Mouse (Mus musculus) cerebellum, postnatal 4 days (tissue): ENCODE results near the gene Ercc4.
"Not testable (repeated sequence)": the region's sequence is repeated elsewhere in the genome, so short reads cannot be mapped to it uniquely, and the experiment has no call there.

ENCODE experiments used
- DNase-seq, 2 experiments: peaks; one replicate each; pipeline ENCODE4 v3.0.0; 2022; ENCODE audit warnings: low spot score in 2 of 2, mixed read lengths in 1 of 2

Ercc4 gene

DNA sequence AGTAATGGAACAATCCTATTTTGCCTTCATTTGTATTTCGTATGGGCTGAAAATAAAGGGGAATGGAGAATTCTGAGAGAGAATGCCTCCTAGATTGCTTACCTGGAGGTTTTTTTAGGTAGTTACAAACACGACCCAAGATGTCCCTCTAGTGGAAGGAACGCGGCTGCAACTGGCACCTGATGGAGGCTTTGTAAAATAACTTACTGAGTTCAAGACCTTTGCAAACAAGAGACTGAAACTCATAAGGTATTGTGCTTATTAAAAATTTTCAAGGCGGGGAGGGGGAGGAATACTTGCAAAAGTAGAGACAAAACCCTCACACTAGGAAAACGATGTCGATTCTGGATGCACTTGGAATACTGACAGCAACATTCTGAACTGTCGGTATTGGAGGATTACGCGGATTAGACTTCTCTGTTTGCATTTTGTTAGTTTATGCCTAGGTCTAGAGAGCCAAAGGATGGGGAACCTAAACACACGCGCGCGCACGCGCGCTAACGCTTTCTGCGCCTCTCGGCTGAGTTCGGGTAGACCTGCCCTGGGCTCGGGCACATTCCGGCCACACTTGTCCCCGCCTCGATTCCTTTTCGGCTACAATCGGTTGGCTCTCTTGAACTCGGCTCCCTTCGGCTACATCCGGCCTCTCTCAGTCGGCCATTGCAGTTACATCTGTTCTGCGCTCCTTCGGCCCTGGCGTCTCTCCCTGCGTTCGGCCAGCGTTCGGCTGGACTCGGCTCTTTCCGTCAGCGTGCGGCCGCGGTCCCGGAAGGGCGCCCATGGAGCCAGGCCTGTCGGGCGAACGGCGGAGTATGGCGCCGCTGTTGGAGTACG, at the start of gene Ercc4:
Ercc4 (plus strand) TSS at position 529 of the 834 bp plus-strand sequence.
- DNase-seq = peak; percentile 96 to 98

DNA sequence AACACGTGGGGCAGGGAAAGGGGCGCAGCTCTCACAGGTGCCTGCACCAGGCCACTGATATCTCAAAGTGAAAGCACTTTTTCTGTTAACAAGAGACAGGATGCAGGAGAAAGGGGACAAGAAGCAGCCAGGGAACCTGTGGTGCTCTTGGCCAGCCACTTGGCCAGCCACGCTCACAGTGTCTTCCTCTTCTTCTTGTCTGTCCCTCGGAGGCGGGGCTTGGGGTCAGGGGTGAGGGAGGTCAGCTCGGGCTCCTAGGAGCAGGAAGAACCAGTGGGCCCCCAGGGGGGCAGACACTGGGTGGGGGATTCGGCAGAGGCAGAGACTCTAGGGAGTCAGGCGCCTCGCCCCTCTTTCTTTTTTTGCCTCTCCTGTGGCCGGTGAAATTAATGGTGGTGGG, 48.4 kb upstream of the Ercc4 start:
- DNase-seq = no peak

DNA sequence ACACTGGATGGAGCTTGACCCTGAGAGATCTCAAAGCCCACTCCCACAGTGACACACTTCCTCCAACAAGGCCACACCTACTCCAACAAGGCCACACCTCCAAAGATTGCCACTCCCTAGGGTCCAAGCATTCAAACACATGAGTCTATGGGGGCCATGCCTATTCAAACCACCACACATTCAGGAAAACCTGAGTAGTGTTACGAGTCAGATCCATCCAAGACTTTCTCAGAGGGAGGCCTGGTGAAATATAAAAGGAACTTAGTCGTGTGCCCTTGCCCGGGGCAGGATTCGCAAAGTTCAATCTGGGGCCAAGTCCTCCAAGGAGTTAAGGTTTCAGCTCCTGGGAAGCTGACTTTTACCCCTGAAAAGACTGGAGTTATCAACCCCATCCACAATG, 35.3 kb upstream of the Ercc4 start:
- DNase-seq = no peak

DNA sequence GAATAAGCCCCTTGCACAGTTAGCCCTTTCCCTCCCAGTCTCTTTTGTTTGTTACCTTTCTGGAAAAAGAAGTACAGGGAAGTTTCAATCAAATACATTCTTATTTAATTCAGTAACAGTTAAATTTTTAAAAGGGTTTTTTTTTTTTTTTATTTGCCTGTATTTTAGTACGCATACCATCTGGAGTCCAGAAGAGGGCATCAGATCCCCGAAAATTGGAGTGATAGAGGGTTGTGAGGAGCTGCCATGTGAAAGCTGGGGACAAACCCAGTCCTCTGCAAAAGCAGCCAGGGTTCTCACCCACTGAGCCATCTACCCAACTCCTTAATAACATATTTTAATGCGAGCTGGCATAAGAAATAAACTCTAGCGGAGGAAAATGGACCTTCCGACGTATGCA, 29.3 kb upstream of the Ercc4 start:
- DNase-seq = no peak

DNA sequence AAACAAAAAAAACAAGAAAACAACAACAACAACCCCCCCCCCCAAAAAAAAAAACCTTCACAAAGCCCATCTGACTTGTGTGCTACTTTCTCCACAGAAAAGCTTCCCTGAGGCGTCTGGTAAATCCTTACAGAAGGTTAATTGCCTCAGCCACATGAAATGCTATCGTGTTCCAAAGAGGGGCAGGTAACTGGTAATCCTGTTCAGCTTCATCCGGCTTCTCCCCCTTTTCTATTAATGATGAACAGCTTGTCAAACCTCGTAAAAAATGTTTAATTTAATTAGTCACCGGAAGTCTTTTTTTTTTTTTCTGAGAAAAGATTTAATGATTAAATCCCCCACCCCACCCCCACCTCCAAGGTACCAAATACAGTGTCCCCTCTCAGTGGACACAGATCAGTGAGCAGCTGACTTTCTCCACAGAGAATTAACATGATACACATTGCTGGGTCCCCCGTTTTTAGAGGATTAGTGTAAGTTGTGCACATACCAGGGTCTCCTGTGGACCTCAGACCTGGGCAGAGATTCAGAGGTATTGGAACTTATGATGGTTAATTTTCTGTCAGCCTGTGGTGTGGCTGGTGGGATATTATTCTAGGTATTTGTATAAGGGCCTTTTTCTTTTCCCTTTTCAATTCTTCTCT, 26.2 kb upstream of the Ercc4 start:
- DNase-seq = no peak

DNA sequence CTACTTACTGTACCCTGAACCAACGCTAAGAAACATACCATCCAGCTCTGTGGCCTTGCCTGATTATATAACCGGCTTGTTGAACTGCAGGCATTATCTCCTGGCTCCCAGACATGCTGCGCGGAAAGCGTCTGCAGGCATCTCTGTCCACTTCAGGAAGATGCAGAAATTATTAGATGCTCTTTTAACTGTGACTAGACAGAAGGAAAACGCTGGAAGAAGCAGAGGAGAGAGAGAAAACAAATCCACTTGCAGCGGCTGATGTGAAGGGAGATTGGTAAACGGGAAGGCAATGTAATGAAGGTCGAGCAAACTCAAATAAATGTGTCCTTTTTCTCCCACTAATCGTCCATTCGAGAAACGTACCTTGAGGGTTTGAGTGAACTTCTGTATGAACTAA, 1.1 kb upstream of the Ercc4 start:
- no peak for DNase-seq

DNA sequence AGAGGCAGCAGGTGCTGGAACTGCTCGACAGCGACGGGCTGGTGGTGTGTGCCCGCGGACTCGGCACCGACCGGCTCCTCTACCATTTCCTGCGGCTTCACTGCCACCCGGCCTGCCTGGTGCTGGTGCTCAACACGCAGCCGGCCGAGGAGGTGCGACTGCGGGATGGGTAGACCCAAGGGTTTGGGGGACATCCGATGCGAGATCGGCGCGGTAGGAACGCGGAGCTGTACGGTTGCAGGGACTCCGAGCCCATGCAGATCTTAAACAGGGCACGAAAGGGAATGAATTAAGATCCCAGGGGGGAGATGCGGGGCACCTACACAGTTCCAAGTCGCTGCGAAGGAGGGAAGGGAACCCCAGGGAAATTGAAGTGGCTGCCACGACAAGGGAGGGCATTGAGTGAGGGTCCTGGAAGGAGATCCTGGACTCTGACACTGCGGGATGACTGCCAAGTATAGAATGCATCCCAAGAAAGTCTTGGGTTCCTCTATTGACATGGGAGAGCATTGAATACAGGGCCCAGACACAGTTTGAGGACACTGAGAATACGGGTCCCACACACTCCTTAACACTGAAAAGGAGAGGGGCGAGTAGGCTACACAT, 609 bp downstream of the Ercc4 start:
- no peak for DNase-seq

DNA sequence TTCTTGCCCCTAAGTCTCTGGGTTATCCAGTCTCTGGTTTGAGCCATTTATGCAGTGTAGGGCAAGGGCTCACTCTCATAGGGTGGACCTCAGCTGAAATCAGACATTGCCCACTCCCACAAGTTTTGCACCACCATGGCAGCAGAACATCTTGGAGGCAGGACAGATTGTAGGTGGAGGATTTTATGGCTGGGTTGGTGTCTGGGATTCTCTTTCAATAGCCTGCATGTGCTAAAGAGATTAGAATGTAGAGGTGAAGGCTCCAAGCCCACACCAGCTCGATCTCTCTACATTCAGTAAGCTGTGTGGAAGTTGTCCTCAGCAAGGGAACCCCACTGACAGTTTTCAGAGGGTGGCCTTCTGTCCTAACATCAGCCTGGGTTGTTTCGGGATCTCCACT, 5.3 kb downstream of the Ercc4 start:
- DNase-seq = no peak

DNA sequence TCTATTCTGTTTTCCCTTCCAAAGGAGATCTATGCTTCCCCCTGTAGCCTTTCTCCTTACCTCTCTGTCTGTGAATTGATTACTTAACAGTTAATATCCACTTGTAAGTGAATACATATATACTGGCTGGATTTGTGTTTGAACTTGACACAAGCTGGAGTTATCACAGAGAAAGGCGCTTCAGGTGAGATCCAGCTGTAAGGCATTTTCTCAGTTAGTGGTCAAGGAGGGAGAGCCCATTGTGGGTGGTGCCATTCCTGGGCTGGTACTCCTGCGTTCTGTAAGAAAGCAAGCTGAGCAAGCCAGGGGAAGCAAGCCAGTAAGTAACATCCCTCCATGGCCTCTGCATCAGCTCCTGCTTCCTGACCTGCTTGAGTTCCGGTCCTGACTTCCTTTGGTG, 6.0 kb downstream of the Ercc4 start:
- not testable (repeated sequence) for DNase-seq

DNA sequence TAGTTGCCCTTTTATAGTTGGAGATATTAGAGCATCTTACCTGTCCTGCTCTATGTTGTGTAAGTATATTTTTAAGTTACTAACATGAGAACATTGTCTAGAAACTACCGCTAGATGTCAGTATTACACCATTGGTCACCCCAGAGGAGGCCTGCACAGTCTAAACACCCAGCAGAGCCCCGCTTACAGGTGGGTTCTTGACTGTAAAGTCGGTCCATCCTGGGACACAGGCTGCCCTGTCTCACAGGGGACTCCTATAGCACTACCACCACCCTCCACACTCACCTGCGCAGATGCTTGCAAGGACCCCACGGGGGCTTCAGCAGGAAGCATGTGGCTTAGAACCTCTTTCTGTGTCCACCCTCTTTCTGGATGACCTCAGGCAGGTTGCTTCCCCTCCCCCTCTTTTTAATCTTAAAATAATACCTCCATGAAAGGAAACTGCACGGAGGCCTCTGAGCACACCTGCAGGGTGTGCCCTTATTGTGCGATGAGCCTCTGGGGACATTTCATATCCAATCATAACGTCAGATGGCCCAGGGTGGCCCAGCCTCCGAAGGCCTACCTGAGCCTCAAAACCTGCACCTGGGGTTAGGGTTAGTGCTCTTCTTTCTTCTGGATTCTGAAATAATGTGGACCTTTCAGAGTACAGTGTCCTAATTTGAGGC, 7.9 kb downstream of the Ercc4 start:
- DNase-seq = peak in 1 of 2 experiments; percentile 22

DNA sequence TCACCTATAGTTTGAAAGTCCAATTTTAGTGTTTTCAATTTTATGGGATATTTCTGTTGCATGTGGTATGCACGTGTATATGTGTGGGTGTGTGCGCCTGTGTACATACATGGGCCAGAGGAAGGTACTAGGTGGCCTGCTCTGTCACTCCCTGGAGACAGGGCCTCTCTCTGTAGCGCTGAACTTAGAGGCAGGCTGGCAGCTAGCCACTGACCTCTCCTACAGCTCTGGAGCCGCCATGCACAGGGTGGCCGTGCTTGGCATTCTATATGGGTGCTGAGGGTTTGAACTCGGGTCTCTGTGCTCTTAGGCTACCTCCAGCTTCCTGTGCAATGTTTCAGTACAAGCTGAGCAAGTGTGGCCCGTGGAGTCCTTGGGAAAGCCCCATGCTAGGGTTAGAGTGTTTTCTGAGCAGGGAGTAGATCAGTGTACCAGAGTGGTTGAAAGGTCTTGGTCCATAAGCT, 8.5 kb downstream of the Ercc4 start:
- no peak for DNase-seq

DNA sequence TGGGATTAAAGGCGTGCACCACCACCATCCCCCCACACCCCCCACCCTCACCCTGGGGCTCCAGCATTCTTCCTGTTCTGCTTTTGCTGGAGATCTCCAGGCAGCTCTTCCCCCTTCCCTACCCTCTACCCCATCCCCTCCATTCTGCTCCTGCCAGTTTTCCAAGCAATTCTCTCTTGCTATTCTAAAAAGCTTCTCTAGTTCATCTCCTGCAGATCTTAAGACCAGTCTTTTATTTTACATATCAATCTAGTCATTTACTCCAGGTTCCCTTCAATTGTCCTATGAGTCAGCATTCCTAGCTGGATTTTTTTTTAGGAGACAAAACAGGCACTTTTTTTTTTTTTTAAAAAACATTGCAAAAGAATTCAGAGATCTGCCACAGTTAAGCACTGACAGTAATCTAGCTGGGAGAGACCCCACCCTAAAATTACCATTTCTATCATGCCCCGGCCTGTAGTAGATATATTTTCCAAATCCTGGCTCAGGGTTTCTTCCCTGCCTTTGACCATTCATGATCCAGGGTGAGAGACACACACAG, 9.3 kb downstream of the Ercc4 start:
- DNase-seq = no peak

DNA sequence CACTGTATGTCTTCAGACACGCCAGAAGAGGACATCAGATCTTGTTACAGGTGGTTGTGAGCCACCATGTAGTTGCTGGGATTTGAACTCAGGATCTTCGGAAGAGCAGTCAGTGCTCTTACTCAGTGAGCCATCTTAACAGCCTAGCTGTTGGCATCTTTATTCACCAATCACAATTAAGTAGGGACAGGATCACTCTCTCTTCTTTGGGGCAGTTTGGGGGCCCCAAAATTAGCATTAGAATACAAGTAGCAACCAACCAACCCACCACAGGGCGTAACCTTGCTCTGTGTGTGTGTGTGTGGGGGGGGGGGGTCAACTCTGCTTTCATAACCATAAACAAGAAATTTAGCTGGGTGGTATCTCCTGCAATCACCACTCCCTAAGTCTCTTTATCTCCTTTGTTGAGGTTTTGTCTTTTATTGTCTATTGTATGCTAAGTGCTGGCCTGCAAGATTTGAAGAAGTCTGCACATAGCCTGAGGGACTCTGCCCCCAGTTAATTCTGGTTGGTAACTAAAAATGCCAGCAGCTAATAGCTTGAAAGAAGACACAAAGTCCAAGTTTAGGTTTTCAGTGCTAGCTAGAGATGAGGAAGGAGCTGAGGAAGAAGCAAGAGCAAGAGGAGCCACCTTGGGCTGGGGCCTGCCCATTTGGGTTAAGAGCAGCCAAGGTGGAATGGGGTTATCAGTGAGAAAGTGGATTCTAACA, 10.3 kb downstream of the Ercc4 start:
- no peak for DNase-seq

DNA sequence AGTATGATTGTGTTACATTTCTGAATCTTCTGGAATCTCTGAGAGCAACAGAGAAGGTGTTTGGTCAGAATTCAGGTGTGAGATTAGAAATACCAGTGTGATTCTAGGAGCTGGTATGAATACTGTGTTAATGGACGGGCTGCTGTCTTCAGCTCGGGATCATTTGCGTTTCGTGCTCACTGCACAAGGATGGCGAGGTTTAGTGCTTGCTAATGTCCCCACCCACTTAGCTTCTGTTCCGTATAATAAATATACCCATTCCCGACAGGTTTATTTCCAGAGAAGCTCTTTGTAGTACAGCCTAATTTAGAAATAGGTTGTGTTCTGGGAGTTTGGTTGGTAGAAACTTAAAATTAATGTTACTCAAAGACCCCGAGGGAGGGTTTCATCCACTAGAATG, 15.9 kb downstream of the Ercc4 start:
- DNase-seq = no peak

DNA sequence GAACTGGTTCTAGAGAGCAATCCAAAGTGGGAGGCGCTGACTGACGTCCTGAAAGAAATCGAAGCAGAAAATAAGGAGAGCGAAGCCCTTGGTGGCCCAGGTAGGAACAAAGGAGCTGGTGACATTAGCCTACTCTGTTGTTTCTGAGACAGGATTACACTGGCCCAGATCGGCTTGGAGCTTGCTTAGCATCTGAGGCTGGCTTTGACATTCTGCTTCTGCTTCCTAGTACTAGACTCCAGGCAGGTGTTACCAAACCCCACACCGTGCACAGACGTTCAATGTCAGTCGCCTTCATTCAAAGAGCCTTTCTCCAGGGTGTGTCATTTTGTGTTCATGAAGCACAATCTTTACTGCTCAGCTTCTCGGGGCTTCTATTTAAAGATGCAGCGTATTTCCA, 18.1 kb downstream of the Ercc4 start:
- DNase-seq = no peak

DNA sequence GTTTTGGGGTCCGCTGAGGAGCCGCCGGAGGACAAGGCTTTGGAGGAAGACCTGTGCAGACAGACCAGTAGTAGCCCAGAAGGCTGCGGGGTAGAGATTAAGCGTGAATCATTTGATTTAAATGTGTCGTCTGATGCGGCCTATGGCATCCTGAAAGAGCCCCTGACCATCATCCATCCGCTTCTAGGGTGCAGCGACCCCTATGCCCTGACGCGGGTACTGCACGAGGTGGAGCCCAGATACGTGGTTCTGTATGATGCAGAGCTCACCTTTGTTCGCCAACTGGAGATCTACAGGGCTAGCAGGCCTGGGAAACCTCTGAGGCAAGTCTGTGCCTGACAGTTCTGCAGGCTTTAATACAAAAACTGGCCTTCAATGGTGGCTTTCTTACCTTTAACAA, 20.9 kb downstream of the Ercc4 start:
- peak in 1 of 2 experiments; percentile 64 for DNase-seq

DNA sequence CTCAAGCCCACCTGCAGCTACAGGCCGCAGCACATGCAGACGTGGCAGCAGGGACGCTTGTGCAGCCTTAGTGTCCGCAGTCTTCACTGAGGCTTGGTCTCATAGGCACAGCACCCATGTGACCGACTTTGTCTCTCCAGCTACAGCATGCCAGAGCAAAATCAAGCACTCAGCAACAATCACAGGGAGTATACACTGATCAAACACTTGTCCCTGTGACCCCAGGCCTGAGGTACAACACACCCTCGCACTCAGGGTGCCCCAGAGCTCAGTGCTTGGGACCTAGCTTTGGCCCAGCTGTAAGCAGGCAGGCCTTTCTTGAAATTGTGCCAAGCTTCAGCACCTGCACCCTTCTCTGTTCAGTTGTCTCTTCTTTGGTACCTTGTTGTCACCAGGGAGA, 31.7 kb downstream of the Ercc4 start:
- no peak for DNase-seq

DNA sequence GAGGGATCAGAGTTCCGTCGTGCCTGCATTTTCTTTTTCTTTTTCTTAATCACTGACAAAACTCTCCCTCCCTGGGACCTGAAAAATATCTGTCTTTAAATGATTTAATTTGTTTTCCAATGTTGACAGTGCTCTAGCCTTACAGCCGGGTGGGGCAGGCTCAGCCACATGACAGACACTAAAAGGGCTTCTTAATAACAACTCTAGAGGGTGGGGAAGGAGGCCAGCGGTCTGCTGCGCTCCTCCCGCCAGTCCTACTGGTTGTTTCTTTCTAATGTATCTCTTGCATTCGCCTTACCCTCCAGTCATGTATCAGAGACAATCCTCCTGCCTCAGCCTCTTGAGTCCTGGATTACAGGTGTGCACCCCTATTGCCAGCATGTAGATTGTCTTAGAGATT, 34.4 kb downstream of the Ercc4 start:
- no peak for DNase-seq

DNA sequence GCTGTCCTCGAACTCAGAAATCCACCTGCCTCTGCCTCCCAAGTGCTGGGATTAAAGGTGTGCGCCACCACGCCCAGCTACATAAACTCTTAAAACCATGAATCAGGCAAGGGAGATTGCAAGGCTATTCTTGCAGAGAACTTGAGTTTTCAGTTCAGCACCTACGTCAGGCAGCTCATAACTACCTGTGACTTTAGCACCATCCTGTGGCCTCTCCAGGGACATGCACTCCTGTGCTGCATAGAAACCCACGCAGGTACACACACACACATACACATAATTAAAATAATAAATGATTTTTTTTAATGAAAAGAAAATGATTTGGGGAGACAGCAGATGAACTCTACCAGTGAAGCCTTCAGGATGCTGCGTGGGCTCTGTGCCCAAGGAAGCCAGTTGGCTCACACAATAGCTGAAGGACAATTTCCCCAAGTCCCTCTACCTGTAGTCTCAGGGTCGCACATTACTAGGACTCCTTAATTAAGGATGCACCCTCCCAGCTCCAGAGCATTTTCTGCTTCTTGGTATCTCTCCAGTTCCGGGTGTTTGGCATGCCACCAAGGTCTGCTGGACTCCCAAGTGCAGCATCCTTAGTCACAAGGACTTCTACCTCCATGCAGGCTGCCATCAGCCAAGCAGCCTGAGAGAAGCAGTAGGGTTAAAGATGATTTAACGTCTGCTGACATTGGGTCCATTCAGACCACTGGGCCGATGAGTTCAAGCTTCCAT, 35.4 kb downstream of the Ercc4 start:
- DNase-seq = no peak

DNA sequence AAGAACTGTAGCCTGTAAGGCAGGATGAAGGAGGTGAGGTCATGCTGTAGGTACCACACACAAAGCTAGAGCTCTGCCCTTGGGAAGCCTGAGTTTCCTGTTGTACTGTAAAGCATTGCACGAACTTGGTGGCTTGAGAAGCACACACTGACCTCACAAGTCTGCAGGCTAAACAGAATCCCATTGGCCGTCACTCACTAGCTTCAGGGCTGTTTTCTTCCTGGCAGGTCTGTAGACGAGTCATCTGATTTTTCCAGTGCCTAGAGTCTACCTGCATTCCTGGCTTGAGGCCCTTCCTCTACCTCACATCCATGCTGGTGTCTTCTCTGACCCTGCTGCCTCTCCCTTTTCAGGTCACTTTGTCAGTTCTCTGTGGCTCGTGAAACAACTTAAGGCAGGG, 36.7 kb downstream of the Ercc4 start:
- no peak for DNase-seq
